ENCODE assay signal across 8 mouse cellular contexts in the genomic region with DNA sequence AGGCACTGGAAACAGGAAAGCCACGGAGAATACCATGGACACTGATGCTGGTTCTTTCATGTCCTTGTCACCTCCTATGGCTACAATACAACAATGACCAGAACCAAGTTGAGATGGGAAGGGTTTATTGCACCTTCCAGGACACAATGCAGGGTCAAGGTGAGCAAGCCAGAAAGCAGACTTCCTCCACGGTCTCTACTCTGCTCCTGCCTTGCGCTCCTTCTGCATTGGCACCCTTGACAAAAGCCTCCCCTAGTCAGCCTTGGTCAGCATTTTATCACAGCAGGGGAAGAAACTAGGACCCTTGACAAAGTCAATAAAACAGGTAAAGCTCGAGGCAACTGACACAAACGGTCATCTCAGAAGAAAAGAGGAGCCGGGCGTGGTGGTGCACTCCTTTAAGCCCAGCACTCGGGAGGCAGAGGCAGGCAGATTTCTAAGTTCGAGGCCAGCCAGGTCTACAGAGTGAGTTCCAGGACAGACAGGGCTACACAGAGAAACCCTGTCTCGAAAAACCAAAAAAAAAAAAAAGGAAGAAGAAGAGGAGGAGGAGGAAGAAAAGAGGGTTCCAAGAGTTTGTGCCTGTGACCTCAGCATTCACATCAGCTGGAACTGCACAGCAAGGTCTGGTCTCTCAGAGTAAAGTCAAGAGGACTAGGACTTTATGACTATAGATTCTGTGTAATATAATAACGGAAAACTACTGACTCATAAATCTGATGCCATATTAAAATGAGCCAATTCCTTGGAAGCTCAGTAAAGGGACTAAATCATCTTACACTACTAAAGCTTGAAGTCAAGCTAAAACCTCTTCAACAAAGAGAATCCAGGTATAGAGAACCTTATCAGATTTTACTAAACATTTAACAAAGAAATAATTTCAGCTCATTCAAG. TPM values are rescaled to one million over a fixed set of nuclear protein-coding genes. Genes with fewer than 3 reads are reported as not detected.
DNase-seq lines count a peak whose midpoint lies in the region; ATAC-seq lines count a peak whose summit lies in the region.
"Not testable (repeated sequence)": the region's sequence is repeated elsewhere in the genome, so short reads cannot be mapped to it uniquely, and the experiment has no call there.

No protein-coding gene starts in this region.

- not testable (repeated sequence) for H3K27ac ChIP-seq in liver, embryonic 12.5 days; midbrain, embryonic 16.5 days (ENCODE audit: low read length); stomach, embryonic 15.5 days

- not testable (repeated sequence) for H3K9ac ChIP-seq in liver, embryonic 12.5 days; midbrain, embryonic 16.5 days (ENCODE audit: low read depth, low read length); stomach, embryonic 15.5 days

- peak; percentile 26 for DNase-seq in CD4-positive, CD25-positive, alpha-beta regulatory T cell, adult 2 months (ENCODE audit: low read depth, low spot score)
- DNase-seq in cerebellum, postnatal 14 days = peak; percentile 35 to 45
- peak; percentile 58 to 78 for DNase-seq in frontal cortex, postnatal 25 days (ENCODE audit: low spot score in 2 of 2)
- DNase-seq in layer of hippocampus, adult 11-12 months (ENCODE audit: low spot score) = peak; percentile 82

- not testable (repeated sequence) for H3K4me1 ChIP-seq in liver, embryonic 12.5 days; midbrain, embryonic 16.5 days (ENCODE audit: control insufficient read depth, insufficient read depth, low read length); stomach, embryonic 15.5 days

- H3K27me3 ChIP-seq in liver, embryonic 12.5 days (replicated peaks); midbrain, embryonic 16.5 days (ENCODE audit: control insufficient read depth, insufficient read depth, low read depth, low read length); stomach, embryonic 15.5 days (replicated peaks): not testable (repeated sequence)

- H3K36me3 ChIP-seq in liver, embryonic 12.5 days; midbrain, embryonic 16.5 days (ENCODE audit: control insufficient read depth, insufficient read depth, low read length); stomach, embryonic 15.5 days: not testable (repeated sequence)

- H3K4me3 ChIP-seq in liver, embryonic 12.5 days; midbrain, embryonic 16.5 days (ENCODE audit: low read depth, low read length); stomach, embryonic 15.5 days (replicated peaks): not testable (repeated sequence)

- ATAC-seq in hematopoietic stem cell, adult 5-6 weeks (replicated peaks in 1 of 2; ENCODE audit: insufficient read depth in 1 of 2, low FRiP score in 2 of 2, low TSS enrichment in 1 of 2, low read depth in 1 of 2, poor library complexity in 2 of 2, severe bottlenecking in 2 of 2) = peak; percentile 9 to 31; a peak in 3 of 4 replicates
- peak; percentile 46 for ATAC-seq in liver, embryonic 12.5 days
- ATAC-seq in midbrain, embryonic 16.5 days = peak; percentile 50; the same call in 1 of the 2 replicates
- peak; percentile 40 for ATAC-seq in stomach, embryonic 15.5 days (ENCODE audit: insufficient read depth, low FRiP score, low read depth)

- 72% methylated on average over 11 of the region's 11 CpGs for WGBS in liver, embryonic 12.5 days (ENCODE audit: insufficient replicate concordance)
- WGBS in midbrain, embryonic 16.5 days = 82% methylated on average over 11 of the region's 11 CpGs
- WGBS in stomach, embryonic 15.5 days = 78% methylated on average over 11 of the region's 11 CpGs

- H3K4me2 ChIP-seq in liver, embryonic 12.5 days; midbrain, embryonic 16.5 days (ENCODE audit: low read length); stomach, embryonic 15.5 days: not testable (repeated sequence)

- H3K9me3 ChIP-seq in liver, embryonic 12.5 days (replicated peaks); midbrain, embryonic 16.5 days (replicated peaks; ENCODE audit: control insufficient read depth, low read length, poor library complexity, severe bottlenecking); stomach, embryonic 15.5 days: not testable (repeated sequence)

RNA-seq across cellular contexts. Expression of gene Sfi1, which starts 19.6 kb away (rescaled TPM):
- 26.0 and 40.1 TPM in 2 replicates for total RNA-seq in hematopoietic stem cell, adult 5-6 weeks (2017)
- polyA plus RNA-seq in liver, embryonic 12.5 days (2016; fragmentation: Nextera tagmentation; extraction: Ambion mirVana) = 6.5 and 6.9 TPM in 2 replicates
- 19.0 and 19.4 TPM in 2 replicates for polyA plus RNA-seq in midbrain, embryonic 16.5 days (2015; fragmentation: Nextera tagmentation; extraction: Ambion mirVana)
- polyA plus RNA-seq in stomach, embryonic 15.5 days (2015; fragmentation: Nextera tagmentation; extraction: Ambion mirVana) = 14.4 and 16.4 TPM in 2 replicates

RNA-seq across cellular contexts. Expression of gene Eif4enif1, which starts 28.5 kb away (rescaled TPM):
- total RNA-seq in hematopoietic stem cell, adult 5-6 weeks (2017) = 43.4 and 54.7 TPM in 2 replicates
- polyA plus RNA-seq in liver, embryonic 12.5 days (2016; fragmentation: Nextera tagmentation; extraction: Ambion mirVana) = 38.8 and 44.4 TPM in 2 replicates
- polyA plus RNA-seq in midbrain, embryonic 16.5 days (2015; fragmentation: Nextera tagmentation; extraction: Ambion mirVana) = 54.2 and 57.9 TPM in 2 replicates
- polyA plus RNA-seq in stomach, embryonic 15.5 days (2015; fragmentation: Nextera tagmentation; extraction: Ambion mirVana) = 44.9 and 55.7 TPM in 2 replicates

Comparison
In these comparisons a context has a peak if more than half of its experiments do, and no peak if none do; other contexts are left out.
1. DNase-seq: peak in every context shown above with its lines; median percentile 82 in layer of hippocampus, adult 11-12 months; 68 in frontal cortex, postnatal 25 days; 40 in cerebellum, postnatal 14 days; 26 in CD4-positive, CD25-positive, alpha-beta regulatory T cell, adult 2 months.